Mouse (Mus musculus): ENCODE data around the gene Mfsd5.

The Mfsd5 gene

DNA sequence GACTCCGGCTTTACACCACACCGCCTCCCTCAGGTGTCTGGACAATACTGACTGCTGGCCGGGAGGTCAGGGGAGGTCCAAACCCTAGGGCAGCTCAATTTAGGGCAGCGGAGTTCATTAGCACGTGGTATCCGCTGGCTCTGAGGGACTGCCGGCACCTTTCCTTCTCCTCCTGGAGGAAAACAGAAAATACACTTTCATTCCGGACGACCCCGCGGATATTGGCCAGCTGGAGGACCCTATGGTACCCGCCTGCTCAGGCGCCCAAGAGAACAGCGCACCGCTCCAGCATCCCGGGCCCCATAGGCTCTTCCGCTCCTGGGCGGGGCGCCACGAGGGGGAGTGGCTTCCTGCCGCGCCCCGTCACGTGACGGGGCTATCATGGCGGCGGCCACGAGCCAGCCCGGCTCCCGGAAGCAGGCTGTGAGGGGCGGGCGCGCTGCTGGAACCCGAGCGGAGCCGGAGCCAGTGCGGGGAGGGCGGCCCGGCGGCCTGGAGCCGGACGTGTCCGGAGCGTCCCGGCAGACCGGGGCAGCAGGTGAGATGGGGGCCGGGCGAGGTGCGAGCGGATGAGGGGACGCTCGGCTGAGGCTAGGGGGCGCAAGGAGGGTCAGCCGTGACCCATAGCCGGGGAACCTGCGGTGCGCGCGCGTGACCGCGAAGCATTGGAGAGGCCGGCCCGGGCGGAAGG is at the start of gene Mfsd5:
Gene Mfsd5, plus strand, starts transcription at position 363 of the 691 bp plus-strand sequence.
- CTCF ChIA-PET, result interaction anchor here (0.5 to 1.4 kb wide), 3 partner anchors 37 to 64 kb away, joined by 7 to 20 read pairs (median 14); no protein-coding TSS in a partner anchor

DNA sequence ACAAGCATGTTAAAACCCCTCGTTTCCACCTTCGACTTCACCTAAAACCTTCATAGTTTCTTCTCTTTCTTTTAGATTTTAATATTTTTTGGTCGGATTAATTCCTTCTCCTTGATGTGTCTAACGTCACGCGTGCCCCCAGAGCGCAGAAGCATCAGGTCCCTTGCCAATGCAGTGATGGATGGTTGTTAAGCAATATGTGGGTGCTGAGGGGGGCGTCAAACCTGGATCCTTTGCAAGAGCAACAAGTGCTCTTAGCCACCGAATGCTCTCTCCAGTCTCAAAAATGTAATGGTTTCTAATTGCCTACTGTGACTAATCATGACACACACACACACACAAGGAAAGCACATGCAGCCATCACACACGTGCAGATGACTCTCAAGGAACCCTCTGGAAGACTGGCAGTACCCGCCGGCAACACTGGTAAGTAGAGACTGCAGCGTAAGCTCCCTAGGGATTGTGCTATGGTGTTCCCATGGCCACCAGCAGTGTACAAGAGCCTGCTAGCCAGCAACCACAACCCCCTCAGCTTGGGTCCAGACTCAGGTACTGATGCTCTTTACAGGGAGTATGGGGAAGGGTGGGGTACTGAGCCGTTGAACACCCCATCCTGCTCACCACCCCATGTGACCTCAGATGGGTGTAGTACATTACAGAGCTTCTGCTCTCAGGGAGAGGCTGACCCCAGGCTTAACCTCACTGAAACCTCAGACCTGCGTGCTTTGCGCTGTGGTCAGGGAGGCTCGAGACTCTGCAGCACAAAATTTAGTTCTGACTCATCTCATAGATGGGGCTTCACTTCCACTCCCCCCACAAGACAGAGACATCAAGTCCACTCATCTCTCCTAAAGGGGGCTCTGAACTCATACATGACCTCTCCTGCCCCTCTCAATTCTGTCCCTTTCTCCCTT is 48.6 kb upstream of the Mfsd5 start:
- CTCF ChIA-PET, result no interaction called here

DNA sequence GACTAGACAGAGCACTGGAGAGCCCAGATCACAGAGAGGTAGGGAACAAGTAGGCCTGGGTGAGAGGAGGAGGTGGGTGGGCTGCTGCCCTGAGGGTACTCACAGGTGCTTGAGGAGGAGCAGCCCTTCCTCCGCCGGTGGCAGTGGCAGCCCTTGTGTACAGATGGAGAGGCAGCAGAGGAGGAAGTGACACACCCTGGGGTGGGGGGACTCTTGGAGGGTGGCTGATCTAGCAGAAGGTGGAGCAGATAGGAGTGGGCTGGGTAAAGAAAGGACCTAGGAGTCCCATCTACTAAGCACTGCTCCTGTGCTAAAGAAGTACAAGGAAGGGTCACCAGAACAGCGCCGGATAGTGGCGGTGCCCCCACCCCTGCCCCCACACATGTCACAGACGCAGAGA is 47.5 kb upstream of the Mfsd5 start, which contains the start of gene Itgb7:
Gene Itgb7, minus strand, starts transcription at position 197 of the 400 bp plus-strand sequence.
- CTCF ChIA-PET, result no interaction called here

DNA sequence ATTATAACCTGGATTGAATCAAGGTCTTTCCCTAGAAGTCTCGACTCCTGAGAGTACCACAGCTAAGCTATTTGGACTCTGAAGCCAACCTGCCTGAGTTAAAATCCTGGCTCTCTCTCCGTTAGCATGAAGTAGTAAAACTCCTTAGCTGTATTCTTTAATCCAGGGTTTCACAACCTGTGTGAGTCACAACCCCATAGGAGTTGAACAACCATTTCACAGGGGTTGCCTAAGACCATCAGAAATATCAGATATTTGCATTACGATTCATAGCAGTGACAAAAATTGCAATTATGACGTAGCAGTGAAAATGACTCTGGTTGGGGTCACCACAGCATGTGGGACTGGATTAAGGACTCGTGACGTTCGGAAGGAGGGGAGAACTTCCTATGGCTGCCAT is 46.5 kb upstream of the Mfsd5 start:
- CTCF ChIA-PET, result no interaction called here

DNA sequence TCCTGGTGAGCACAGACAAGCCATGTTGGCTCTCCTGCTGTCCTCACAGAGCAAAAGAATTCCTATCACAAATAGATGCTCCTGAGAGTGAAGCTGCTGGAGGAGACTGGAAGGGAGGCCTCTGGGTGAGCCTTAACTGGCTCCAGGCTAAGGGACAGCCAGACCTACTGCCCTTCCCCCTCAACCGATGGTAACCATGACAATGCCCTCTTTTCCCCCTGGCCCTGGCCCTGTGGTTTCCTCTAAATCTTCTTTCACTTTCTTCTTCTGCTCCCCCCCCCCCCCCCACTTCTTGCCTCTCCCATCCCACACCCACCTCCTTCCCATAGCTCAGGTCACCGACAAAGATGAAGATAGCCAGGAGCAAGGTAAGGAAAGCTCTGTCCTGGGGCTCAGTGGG is 45.4 kb upstream of the Mfsd5 start:
- CTCF ChIA-PET, result interaction anchor here (0.7 to 0.8 kb wide), 3 partner anchors 8 to 58 kb away, joined by 3 to 31 read pairs (median 18); no protein-coding TSS in a partner anchor

DNA sequence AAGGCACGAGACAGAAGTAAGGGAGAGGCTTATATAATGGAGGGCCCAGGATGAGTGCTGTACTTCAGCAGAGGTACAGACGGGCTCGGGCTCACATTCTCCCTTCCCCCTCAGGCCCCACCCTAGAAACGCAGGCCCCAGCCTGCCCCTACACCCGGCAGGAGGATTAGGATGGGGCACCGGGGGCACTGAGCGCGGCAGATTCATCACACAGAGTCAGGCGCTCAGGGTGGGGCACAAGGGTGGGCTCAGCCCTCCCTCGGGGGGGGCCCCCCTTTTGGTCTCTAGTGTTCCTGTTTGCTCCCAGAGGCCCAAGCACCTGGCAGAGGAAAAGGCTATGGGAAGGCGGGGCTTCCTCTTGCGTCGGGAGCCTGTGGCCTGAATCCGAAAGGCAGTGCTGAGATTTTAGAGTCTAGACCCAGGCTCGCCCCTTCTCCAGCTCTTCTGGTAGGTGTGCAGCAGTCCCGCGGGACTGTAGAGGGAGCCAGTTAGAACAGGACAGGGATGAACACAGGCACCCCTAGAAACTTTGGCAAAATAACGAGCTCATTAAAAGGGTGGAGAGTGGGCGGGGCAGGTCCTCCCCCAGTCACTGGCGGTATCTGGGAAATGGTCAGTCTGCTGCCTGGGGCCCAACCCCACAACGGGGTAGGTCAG is 43.8 kb upstream of the Mfsd5 start:
- CTCF ChIA-PET, result interaction anchor here (0.5 to 1.6 kb wide), 4 partner anchors 10 to 35 kb away, joined by 3 to 10 read pairs (median 4); no protein-coding TSS in a partner anchor

DNA sequence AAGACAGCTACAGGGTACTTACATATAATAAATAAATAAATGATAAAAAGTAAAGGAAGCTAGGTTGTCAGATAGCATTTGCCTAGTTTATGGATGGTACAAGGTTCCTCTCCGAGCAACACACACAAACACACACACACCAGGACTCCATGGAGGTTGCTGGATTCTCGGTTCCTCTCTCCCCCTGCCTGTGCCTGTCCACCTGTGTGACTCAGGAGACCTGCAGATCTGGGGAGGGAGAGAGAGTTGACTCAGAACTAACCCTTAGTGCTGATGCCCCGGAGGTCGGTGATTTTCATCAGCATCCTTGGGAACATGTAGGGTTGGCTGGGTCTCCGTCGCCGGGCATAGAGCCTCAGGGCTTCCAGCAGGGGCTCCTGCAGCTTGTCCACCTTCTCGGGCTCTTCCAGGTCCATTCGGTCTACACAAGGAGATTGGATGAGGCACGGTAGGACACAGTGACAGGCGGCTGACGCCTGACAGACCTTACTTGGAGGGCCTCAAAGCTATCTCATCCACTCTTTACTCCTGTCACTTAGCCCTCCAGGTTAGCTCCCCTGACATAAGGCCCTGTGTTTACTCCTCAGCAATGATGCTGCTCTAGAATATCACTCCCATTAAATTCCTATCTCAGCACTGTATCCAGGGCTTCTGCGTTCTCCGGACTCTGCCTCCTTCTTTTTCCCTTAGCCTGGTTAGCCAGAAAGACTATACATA is 40.6 kb upstream of the Mfsd5 start:
- CTCF ChIA-PET, result interaction anchor here (0.6 kb wide), 1 partner anchor 9 kb away, joined by 16 read pairs; no protein-coding TSS in a partner anchor

DNA sequence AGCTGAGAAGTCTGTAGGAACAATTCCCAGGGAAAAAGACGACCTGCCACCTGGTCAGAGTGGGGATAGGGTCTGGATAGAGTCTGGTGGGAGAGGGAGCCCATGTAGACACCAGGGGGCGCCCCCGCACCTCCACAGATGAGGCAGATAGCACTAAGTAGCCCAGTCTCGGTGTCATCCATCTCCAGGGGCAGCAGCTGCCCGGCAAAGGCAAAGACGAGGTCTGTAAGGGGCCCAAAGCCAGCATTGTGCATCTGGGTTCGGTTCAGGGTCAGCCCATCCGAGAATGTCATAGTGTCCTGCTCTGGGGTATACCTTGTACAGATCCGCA is 40.0 kb upstream of the Mfsd5 start:
- CTCF ChIA-PET, result interaction anchor here (0.8 kb wide), 1 partner anchor 85 kb away, joined by 7 read pairs; no protein-coding TSS in a partner anchor

DNA sequence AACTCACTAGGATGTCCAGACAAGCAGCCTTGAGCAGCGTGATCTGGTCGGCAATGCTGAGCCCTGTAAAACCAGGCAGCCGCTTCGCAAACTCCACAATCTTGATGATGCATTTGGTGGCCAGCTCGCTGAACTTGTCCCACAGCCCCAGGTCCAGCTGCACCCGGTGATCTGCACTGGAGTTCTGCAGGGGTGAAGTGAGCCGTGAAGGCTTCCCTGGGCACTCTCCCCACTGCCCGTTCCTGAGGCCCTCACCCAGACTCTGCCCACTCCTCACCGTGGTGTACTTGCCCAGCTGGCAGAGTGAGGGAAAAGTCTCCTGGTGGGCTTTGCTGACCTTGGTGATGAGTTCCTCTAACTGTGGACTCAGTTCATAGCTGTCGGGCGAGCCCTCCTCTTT is 39.4 kb upstream of the Mfsd5 start:
- CTCF ChIA-PET, result interaction anchor here (0.6 to 0.8 kb wide), 2 partner anchors 85 to 145 kb away, joined by 3 to 7 read pairs; no protein-coding TSS in a partner anchor

DNA sequence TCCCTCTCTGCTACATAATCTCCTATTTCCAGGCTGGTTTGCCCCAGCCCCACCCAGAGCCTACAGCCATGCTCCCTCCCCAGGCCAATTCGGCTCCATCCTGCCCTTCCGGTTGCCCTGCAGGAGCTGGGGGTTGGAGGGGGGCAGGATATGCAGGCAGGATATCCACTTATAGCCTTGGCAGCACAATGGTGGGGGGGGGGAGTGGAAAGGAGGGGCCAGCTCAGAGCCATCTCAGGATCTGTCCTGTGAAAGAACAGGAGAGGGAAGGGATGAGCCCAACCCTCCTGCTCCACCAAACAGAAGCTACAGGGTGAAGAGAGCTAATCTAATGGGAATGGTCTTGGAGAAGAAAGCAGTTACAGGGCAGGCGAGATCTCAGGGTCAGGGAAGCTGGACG is 38.6 kb upstream of the Mfsd5 start:
- CTCF ChIA-PET, result interaction anchor here (0.5 to 0.6 kb wide), 2 partner anchors 145 to 490 kb away, joined by 3 to 4 read pairs; no protein-coding TSS in a partner anchor

DNA sequence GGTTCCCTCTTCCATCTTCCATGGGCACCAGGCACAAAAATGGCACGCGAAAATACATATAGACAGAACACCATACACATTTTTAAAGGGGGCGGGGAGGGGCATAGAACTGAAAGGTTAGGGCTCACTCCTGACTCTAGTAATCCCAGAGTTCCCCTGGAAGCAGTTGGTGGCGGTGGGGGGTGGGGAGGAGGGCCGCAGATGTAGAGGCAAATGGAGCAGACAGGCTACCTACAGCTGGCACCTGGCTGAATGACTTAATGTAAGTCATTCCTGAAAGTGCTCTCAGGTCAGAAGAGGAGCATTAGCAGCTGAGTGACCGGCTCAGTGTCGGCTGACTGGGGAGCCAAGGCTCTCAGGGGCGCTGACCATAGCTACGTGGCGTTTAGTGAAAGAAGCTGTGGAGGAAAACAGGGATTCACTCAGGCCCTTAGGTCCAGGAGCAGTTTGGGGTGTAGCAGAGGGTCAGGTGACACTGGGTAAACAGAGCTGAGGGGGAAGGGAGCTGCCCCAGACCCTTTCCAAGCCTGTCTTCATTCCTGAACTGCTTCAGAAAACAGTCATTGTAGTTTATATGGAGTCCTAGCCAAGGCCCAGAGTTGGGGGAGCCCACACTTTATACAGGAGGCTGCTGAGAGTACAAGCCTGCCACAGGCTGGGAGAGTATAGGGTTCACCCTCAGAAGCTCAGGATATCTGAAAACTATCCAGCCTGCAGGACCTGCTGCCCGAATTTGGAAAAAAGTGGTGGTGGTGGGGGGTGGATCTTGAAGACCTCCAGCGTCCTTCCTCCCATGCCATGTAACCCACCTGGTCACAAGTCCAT is 36.6 kb upstream of the Mfsd5 start:
- CTCF ChIA-PET, result no interaction called here

DNA sequence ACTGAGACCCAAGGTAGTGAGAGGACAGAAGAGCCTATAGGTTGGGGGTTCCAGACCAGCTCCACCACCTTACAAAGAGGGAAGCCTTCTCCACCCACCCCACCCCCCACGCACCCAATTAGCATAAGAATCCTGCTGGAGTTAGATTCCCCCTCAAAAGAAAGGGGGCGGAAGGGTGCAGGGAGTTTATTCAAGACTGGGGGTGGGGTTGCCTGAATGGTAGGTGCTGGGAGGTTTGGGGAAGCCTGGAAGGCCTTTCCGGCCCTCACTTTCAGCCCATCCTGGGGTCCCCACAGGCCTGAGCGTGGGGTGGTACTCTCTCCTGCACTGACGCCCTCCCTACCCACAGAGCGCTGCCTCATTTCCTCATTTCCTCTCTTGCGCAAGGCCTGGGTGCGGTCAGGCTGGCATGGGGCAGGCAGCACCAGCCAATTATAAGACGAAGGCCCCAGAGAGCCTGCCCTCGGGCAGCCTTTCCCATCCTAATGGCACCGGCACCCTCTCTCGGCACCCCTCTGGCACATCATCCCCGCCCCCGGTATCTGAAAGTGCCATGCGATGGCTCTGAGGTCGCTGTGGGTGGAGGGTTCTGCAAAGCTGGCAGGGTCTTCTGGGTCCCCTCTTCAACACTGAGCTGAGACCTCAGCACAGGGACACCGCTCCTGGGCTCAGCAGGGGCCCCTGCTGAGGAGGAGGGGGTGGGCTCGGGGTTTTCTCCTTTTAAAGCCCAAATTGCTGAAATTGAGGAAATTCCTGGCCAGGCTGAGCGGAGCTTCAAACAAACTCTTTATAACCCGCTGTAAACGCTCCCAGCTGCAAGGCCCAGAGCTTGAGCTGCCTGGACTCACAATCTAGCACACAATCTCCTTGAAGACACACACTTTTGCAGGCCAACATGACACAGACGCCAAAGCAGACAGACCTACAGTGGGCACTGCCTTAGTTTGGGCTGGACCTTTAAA is 35.7 kb upstream of the Mfsd5 start:
- CTCF ChIA-PET, result interaction anchor here (1.3 kb wide), 1 partner anchor 19 kb away, joined by 4 read pairs; no protein-coding TSS in a partner anchor

DNA sequence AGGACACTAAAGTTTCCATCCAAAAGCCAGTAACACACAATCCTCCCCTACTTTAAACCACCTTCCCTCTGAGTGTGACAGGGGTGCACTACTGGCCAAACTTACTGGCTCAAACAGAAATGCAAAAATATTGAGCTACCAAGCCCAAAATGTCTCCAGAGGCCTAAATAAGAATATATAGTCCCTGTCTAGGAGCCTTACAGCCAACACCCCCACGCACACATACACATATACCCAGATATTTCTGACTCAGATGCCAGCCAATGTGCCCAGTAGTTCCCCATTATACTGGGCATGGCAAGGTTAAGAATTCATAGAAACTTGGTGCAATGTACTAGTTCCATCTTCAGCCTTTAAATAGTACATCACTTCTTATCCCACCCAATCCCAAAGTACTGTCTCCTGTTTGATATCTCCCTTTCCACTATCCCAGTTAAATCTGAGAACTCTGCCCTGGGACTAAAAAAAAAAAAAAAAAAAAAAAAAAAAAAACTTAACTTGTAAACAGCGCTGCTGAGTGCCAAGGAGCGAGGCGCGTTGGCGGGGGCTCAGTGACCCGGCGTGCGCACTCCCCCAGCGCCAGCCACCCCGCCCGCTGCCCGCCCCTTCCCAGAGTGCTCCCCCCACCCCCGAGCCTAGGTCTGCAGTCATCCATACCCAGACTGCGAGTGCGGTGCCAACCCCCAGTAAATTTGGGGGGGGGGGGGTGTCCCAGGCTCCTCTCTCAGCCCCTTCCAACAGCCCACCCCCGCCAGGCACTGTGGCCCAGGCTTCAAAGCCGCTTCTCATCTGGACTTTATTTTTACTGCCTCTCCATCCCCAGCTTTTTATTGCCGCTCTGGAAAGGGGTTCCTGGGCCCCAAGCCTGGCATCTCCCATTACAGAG is 34.7 kb upstream of the Mfsd5 start:
- CTCF ChIA-PET, result interaction anchor here (0.7 to 1.3 kb wide), 3 partner anchors 20 to 66 kb away, joined by 4 to 12 read pairs (median 8); no protein-coding TSS in a partner anchor

DNA sequence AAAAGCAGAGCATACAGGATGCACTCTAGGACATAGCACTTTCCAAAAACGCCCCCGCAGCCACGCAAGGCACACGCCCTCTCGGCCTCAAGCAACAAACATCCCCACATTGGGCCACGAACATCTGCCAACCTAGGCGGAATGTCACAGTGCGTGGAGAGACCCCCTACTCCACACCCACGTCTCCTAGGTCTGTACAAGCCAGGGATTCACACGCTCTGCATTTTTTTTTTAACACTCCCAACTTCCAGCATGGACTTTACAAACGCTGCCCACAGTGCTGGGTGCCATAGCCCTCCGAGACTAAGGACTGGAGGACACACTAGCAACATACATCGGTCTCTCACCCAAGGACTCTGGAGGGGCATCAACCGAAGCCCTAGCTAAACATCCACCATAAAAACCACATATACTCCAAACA is 33.8 kb upstream of the Mfsd5 start:
- CTCF ChIA-PET, result interaction anchor here (0.7 to 1.0 kb wide), 5 partner anchors 9 to 67 kb away, joined by 3 to 12 read pairs (median 6); no protein-coding TSS in a partner anchor

DNA sequence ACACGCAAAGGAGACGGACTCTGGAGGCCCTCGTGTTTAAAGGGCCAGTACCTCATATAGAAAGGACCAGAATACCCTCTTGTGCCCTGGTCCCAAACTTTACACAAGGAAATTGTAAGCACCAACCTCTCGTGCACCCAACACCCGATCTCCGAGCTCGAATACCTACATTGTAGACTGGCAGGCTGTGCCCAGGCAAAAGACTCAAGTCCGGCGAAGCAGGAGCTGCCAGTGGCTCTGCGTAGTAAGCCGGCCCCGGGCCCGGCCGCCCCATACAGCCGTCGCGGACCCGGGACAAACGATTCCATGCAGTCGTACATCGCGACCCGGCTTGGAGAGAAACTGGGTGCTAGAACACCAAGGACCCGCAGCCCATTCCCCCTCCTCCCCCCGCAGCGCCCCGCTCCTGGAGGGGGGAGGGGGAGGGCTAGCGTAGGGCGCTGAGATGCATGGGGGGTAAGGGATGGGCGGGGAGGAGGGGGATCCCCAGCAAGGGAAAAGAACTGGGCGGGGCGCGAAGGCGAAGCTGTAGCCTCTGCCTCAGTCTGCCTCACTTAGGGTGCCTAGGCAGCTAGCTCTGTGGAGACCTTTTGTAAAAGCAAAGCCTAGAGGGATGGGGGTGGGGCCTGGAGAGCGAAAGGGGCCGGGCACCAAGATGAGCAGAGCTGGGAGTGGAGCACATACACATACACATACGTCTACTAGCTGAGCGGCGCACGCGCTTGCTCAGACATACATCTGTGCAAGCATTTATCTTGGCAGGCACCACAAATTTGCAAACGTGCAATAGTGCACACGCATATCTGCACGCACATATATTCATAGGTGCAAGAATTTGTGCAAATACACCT is 33.1 kb upstream of the Mfsd5 start:
- CTCF ChIA-PET, result interaction anchor here (0.7 to 1.0 kb wide), 4 partner anchors 10 to 72 kb away, joined by 3 to 8 read pairs (median 4); no protein-coding TSS in a partner anchor

DNA sequence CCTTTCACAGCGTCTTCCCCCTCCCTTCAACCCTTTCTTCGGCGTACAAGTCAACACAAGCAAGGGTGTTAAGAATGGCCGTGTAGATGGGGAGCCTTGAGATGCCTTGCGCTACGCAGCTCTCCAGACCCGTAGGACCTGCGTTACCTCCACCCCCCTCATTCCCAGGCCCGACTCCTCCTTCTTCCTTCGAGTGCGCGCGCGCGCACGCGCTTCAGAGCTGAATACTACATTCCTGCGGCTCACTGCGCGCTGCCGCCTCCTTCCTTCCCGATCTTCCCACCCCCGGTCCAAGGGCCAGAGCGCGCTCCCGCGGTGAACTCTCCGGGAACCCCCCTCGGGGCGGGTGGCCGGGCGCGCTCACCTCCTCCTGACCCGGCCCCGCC is 32.4 kb upstream of the Mfsd5 start:
- CTCF ChIA-PET, result interaction anchor here (0.6 to 0.7 kb wide), 2 partner anchors 15 to 71 kb away, joined by 3 to 8 read pairs; no protein-coding TSS in a partner anchor

Measured in spleen, embryonic (tissue).